Mouse (Mus musculus): ENCODE data around the gene Mmp15.
"Not testable (repeated sequence)": the region's sequence is repeated elsewhere in the genome, so short reads cannot be mapped to it uniquely, and the experiment has no call there.

Gene Mmp15

GRCm38 (mm10) chr8:95377101-95377500, 25.0 kb downstream of the Mmp15 start:
- no peak for DNase-seq (ENCODE audit: low spot score in 2 of 2)

- DNase-seq (ENCODE audit: low spot score in 2 of 2) = no peak
These were observed 25.8 kb downstream of the Mmp15 start for GRCm38 (mm10) chr8:95377863-95378291.

- DNase-seq (ENCODE audit: low spot score in 2 of 2) = not testable (repeated sequence)
These were observed 26.9 kb downstream of the Mmp15 start for GRCm38 (mm10) chr8:95378928-95379327.

- DNase-seq (ENCODE audit: low spot score in 2 of 2) = no peak
These were observed 28.9 kb downstream of the Mmp15 start for GRCm38 (mm10) chr8:95380953-95381352.

- DNase-seq (ENCODE audit: low spot score in 2 of 2) = no peak
These were observed 29.5 kb downstream of the Mmp15 start for GRCm38 (mm10) chr8:95381595-95381994.

GRCm38 (mm10) chr8:95384501-95384900, 32.4 kb downstream of the Mmp15 start:
- no peak for DNase-seq (ENCODE audit: low spot score in 2 of 2)

- DNase-seq (ENCODE audit: low spot score in 2 of 2) = no peak
These were observed 34.0 kb downstream of the Mmp15 start for GRCm38 (mm10) chr8:95386037-95386436.

GRCm38 (mm10) chr8:95387221-95387620, 35.2 kb downstream of the Mmp15 start:
- no peak for DNase-seq (ENCODE audit: low spot score in 2 of 2)

GRCm38 (mm10) chr8:95387936-95388335, 35.9 kb downstream of the Mmp15 start:
- no peak for DNase-seq (ENCODE audit: low spot score in 2 of 2)

- DNase-seq (ENCODE audit: low spot score in 2 of 2) = peak in 1 of 2 experiments; percentile 4
These were observed 38.2 kb downstream of the Mmp15 start for GRCm38 (mm10) chr8:95390312-95390711.

- no peak for DNase-seq (ENCODE audit: low spot score in 2 of 2)
These were observed 39.0 kb downstream of the Mmp15 start for GRCm38 (mm10) chr8:95391101-95391500.

- no peak for DNase-seq (ENCODE audit: low spot score in 2 of 2)
These were observed 40.5 kb downstream of the Mmp15 start for GRCm38 (mm10) chr8:95392604-95393003.

- DNase-seq (ENCODE audit: low spot score in 2 of 2) = no peak
These were observed 43.3 kb downstream of the Mmp15 start for GRCm38 (mm10) chr8:95395186-95395918.

- no peak for DNase-seq (ENCODE audit: low spot score in 2 of 2)
These were observed 44.7 kb downstream of the Mmp15 start for GRCm38 (mm10) chr8:95396752-95397151.

GRCm38 (mm10) chr8:95397201-95397600, 45.1 kb downstream of the Mmp15 start:
- DNase-seq (ENCODE audit: low spot score in 2 of 2) = no peak

- no peak for DNase-seq (ENCODE audit: low spot score in 2 of 2)
These were observed 47.1 kb downstream of the Mmp15 start for GRCm38 (mm10) chr8:95399131-95399530.

- DNase-seq (ENCODE audit: low spot score in 2 of 2) = no peak
These were observed 49.0 kb downstream of the Mmp15 start for GRCm38 (mm10) chr8:95401091-95401490.

- no peak for DNase-seq (ENCODE audit: low spot score in 2 of 2)
These were observed 57.5 kb downstream of the Mmp15 start for GRCm38 (mm10) chr8:95409518-95409917.

GRCm38 (mm10) chr8:95411309-95411972, 59.4 kb downstream of the Mmp15 start:
- DNase-seq (ENCODE audit: low spot score in 2 of 2) = no peak

GRCm38 (mm10) chr8:95422193-95422810, 70.2 kb downstream of the Mmp15 start:
- DNase-seq (ENCODE audit: low spot score in 2 of 2) = no peak

Data from natural killer cell, adult 2 months (primary cell).